Mouse (Mus musculus): ENCODE measurements around the gene Evc. TPM values are rescaled to one million over a fixed set of nuclear protein-coding genes. Genes with fewer than 3 reads are reported as not detected.

Gene Evc
- polyA plus RNA-seq, 1 experiment from 2014 or later, result 9.5 TPM

GRCm38 (mm10) chr5:37326675-37327074, 10.0 kb downstream of the Evc start:
- H3K4me2 ChIP-seq (replicated peaks; ENCODE audit: low read depth, low read length), result no peak overlapping the region
- WGBS, result 94% methylated on average over 6 of the region's 6 CpGs
- H3K4me3 ChIP-seq (ENCODE audit: low read depth, low read length), result no peak overlapping the region
- H3K36me3 ChIP-seq (ENCODE audit: control insufficient read depth, insufficient read depth, low read length), result 0 out of 2 replicates have a peak, but pooled peaks cover 2% of the 10 kb centered on the region
- no peak overlapping the region for H3K9ac ChIP-seq (ENCODE audit: low read depth, low read length)
- no peaks in the 10 kb centered on the region for H3K4me1 ChIP-seq (replicated peaks; ENCODE audit: control insufficient read depth, insufficient read depth, low read length)
- no peaks in the 10 kb centered on the region for H3K27me3 ChIP-seq (ENCODE audit: control insufficient read depth, insufficient read depth, low read length)
- ATAC-seq (ENCODE audit: low FRiP score), result no peak
- no peak overlapping the region for H3K27ac ChIP-seq (ENCODE audit: low read depth, low read length)
- H3K9me3 ChIP-seq (ENCODE audit: control insufficient read depth, low read length), result no peaks in the 10 kb centered on the region
- DNase-seq (ENCODE audit: low spot score), result no peak

DNA sequence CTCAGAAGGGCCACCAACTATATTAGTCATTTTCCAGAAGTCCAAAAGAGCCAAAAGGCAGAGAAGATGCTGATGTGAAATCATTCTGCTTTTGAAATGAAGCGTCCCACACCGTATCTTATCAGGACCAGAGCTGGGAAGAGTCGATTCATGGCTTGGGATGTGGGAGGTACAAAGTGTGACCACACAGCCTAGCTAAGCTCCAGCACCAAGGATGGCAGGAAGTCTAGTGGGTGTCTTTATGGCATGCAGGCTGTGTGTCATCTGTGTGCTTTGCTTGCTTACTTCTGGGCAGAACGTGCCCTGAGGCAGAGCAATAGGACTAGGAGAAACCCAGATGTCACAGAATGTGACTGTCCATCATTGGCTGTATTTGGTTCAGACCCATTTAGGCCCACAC, 15.9 kb downstream of the Evc start:
- Histone ChIP-seq H3K9ac (ENCODE audit: low read depth, low read length) (no peak overlapping the region), H3K27ac (ENCODE audit: low read depth, low read length) (no peak overlapping the region), H3K9me3 (ENCODE audit: control insufficient read depth, low read length) (no peaks in the 10 kb centered on the region), H3K4me1 (replicated peaks; ENCODE audit: control insufficient read depth, insufficient read depth, low read length) (no peaks in the 10 kb centered on the region), H3K4me2 (replicated peaks; ENCODE audit: low read depth, low read length) (no peak overlapping the region), H3K4me3 (ENCODE audit: low read depth, low read length) (no peak overlapping the region), H3K36me3 (ENCODE audit: control insufficient read depth, insufficient read depth, low read length) (no peaks in the 10 kb centered on the region), H3K27me3 (ENCODE audit: control insufficient read depth, insufficient read depth, low read length) (no peaks in the 10 kb centered on the region)
- ATAC-seq (ENCODE audit: low FRiP score), result no peak
- 98% methylated on average over 4 of the region's 4 CpGs for WGBS
- DNase-seq (ENCODE audit: low spot score), result no peak

- Histone ChIP-seq H3K4me2 (replicated peaks; ENCODE audit: low read depth, low read length) (no peak overlapping the region), H3K4me3 (ENCODE audit: low read depth, low read length) (no peak overlapping the region), H3K27ac (ENCODE audit: low read depth, low read length) (no peak overlapping the region), H3K27me3 (ENCODE audit: control insufficient read depth, insufficient read depth, low read length) (no peaks in the 10 kb centered on the region), H3K9me3 (ENCODE audit: control insufficient read depth, low read length) (no peaks in the 10 kb centered on the region), H3K9ac (ENCODE audit: low read depth, low read length) (no peak overlapping the region), H3K36me3 (ENCODE audit: control insufficient read depth, insufficient read depth, low read length) (no peaks in the 10 kb centered on the region), H3K4me1 (replicated peaks; ENCODE audit: control insufficient read depth, insufficient read depth, low read length) (no peaks in the 10 kb centered on the region)
- DNase-seq (ENCODE audit: low spot score) (no peak), ATAC-seq (ENCODE audit: low FRiP score) (no peak)
- 75% methylated on average over 3 of the region's 3 CpGs for WGBS
Measured at GRCm38 (mm10) chr5:37320174-37320573, 16.5 kb downstream of the Evc start.

DNA sequence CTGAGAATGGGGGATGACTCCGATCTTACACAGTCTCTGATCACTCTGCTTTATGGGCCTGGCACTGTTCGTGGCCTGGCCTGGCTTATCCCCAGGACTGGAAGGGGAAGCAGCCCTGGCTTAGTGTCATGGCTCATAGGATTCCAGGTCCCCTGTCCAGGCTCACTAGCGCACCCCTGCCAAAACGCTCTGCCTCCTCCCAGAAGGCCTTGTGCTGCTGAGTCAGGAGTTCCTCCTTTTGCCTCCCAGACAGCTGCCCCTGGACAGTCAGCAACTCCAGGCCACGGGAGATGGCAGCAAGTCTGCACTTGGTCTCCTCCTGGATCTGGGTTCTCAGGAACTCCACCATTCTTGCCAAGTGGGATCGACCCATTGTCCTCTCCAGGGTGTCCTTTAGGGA, 18.0 kb downstream of the Evc start:
- ATAC-seq (ENCODE audit: low FRiP score), result no peak
- 92% methylated on average over 6 of the region's 6 CpGs for WGBS
- no peak overlapping the region for H3K4me2 ChIP-seq (replicated peaks; ENCODE audit: low read depth, low read length)
- no peaks in the 10 kb centered on the region for H3K27me3 ChIP-seq (ENCODE audit: control insufficient read depth, insufficient read depth, low read length)
- no peak overlapping the region for H3K9ac ChIP-seq (ENCODE audit: low read depth, low read length)
- H3K27ac ChIP-seq (ENCODE audit: low read depth, low read length), result no peak overlapping the region
- no peaks in the 10 kb centered on the region for H3K36me3 ChIP-seq (ENCODE audit: control insufficient read depth, insufficient read depth, low read length)
- no peaks in the 10 kb centered on the region for H3K9me3 ChIP-seq (ENCODE audit: control insufficient read depth, low read length)
- no peak for DNase-seq (ENCODE audit: low spot score)
- H3K4me1 ChIP-seq (replicated peaks; ENCODE audit: control insufficient read depth, insufficient read depth, low read length), result no peaks in the 10 kb centered on the region
- no peak overlapping the region for H3K4me3 ChIP-seq (ENCODE audit: low read depth, low read length)

DNA sequence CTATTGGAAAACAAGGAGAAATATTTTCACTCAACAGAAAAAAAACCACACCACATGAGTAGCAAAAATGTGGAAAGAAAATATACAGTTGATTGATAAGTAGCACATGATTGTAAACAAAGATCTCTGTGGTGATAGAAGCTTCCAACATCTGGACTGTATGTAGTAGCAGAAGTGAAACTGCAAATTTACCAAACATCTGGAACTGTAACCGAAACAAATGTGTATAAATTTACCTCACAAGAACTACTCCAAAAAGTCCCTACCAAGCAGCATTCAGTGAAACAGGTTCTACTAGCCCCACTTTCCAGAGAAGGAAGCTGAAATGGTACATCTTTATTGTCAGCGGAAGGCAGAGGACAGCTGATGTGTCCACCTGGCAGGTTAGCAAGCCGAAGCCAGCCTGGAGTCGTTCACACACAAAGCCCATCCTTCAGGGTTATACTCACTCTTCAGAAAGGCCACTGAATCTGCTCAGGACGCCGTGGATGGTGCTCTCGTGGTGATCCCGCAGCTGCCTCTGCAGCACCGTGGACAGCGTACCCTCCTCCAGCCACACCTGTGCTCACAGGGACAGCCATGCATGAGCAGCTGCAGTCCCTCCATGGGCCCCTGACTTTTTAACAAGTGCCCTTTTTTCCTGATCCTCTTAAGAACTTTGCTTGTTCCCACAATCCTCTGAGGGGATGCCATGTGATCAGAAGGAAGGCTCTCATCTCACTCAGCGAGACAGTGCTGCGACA, 23.5 kb downstream of the Evc start:
- Histone ChIP-seq H3K36me3 (ENCODE audit: control insufficient read depth, insufficient read depth, low read length) (0 out of 2 replicates have a peak, but pooled peaks cover 4% of the 10 kb centered on the region), H3K4me3 (ENCODE audit: low read depth, low read length) (no peak overlapping the region), H3K4me1 (replicated peaks; ENCODE audit: control insufficient read depth, insufficient read depth, low read length) (no peaks in the 10 kb centered on the region), H3K27me3 (ENCODE audit: control insufficient read depth, insufficient read depth, low read length) (no peaks in the 10 kb centered on the region), H3K27ac (ENCODE audit: low read depth, low read length) (no peak overlapping the region), H3K9ac (ENCODE audit: low read depth, low read length) (no peak overlapping the region), H3K4me2 (replicated peaks; ENCODE audit: low read depth, low read length) (no peak overlapping the region), H3K9me3 (ENCODE audit: control insufficient read depth, low read length) (no peaks in the 10 kb centered on the region)
- ATAC-seq (ENCODE audit: low FRiP score) (no peak), DNase-seq (ENCODE audit: low spot score) (no peak)
- 89% methylated on average over 12 of the region's 12 CpGs for WGBS

- H3K36me3 ChIP-seq (ENCODE audit: control insufficient read depth, insufficient read depth, low read length), result 0 out of 2 replicates have a peak, but pooled peaks cover 4% of the 10 kb centered on the region
- H3K4me3 ChIP-seq (ENCODE audit: low read depth, low read length), result no peak overlapping the region
- DNase-seq (ENCODE audit: low spot score) (no peak), ATAC-seq (ENCODE audit: low FRiP score) (no peak)
- H3K27me3 ChIP-seq (ENCODE audit: control insufficient read depth, insufficient read depth, low read length), result no peaks in the 10 kb centered on the region
- no peak overlapping the region for H3K9ac ChIP-seq (ENCODE audit: low read depth, low read length)
- no peak overlapping the region for H3K27ac ChIP-seq (ENCODE audit: low read depth, low read length)
- no peaks in the 10 kb centered on the region for H3K9me3 ChIP-seq (ENCODE audit: control insufficient read depth, low read length)
- WGBS, result 87% methylated on average over 9 of the region's 9 CpGs
- H3K4me2 ChIP-seq (replicated peaks; ENCODE audit: low read depth, low read length), result no peak overlapping the region
- H3K4me1 ChIP-seq (replicated peaks; ENCODE audit: control insufficient read depth, insufficient read depth, low read length), result no peaks in the 10 kb centered on the region
Measured at GRCm38 (mm10) chr5:37310026-37310425, 26.7 kb downstream of the Evc start.

- no peak overlapping the region for H3K27ac ChIP-seq (ENCODE audit: low read depth, low read length)
- H3K4me3 ChIP-seq (ENCODE audit: low read depth, low read length), result no peak overlapping the region
- no peaks in the 10 kb centered on the region for H3K4me1 ChIP-seq (replicated peaks; ENCODE audit: control insufficient read depth, insufficient read depth, low read length)
- H3K27me3 ChIP-seq (ENCODE audit: control insufficient read depth, insufficient read depth, low read length), result no peaks in the 10 kb centered on the region
- H3K4me2 ChIP-seq (replicated peaks; ENCODE audit: low read depth, low read length), result no peak overlapping the region
- H3K9ac ChIP-seq (ENCODE audit: low read depth, low read length), result no peak overlapping the region
- DNase-seq (ENCODE audit: low spot score), result peak; percentile 69
- no peaks in the 10 kb centered on the region for H3K36me3 ChIP-seq (ENCODE audit: control insufficient read depth, insufficient read depth, low read length)
- no peaks in the 10 kb centered on the region for H3K9me3 ChIP-seq (ENCODE audit: control insufficient read depth, low read length)
- WGBS, result 21% methylated on average over 7 of the region's 7 CpGs
- no peak for ATAC-seq (ENCODE audit: low FRiP score)
Measured at GRCm38 (mm10) chr5:37298370-37298769, 38.3 kb downstream of the Evc start.

DNA sequence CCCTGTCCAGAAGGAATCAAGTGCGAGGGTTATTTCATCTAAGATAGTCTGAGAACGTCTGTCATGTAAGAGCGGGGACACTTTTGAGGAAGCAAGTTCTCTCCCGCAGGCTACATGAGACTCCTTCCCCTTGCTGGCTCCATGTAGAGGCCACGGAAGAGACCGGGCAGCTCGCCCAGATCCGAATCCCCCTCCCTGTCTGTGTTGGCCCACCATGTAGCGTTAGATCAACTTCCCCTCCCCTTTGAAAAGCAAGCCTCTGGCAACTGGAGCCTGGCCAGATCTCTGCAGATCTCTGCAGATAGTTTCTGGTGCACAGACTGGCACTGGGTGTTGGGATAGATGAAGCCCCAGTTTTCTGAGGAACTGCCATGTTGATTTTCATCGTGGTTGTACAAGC, 40.0 kb downstream of the Evc start:
- H3K9ac ChIP-seq (ENCODE audit: low read depth, low read length), result no peak overlapping the region
- no peak overlapping the region for H3K27ac ChIP-seq (ENCODE audit: low read depth, low read length)
- H3K4me2 ChIP-seq (replicated peaks; ENCODE audit: low read depth, low read length), result no peak overlapping the region
- H3K9me3 ChIP-seq (ENCODE audit: control insufficient read depth, low read length), result no peaks in the 10 kb centered on the region
- H3K36me3 ChIP-seq (ENCODE audit: control insufficient read depth, insufficient read depth, low read length), result no peaks in the 10 kb centered on the region
- H3K27me3 ChIP-seq (ENCODE audit: control insufficient read depth, insufficient read depth, low read length), result no peaks in the 10 kb centered on the region
- H3K4me1 ChIP-seq (replicated peaks; ENCODE audit: control insufficient read depth, insufficient read depth, low read length), result no peaks in the 10 kb centered on the region
- 80% methylated on average over 10 of the region's 10 CpGs for WGBS
- ATAC-seq (ENCODE audit: low FRiP score) (no peak), DNase-seq (ENCODE audit: low spot score) (no peak)
- no peak overlapping the region for H3K4me3 ChIP-seq (ENCODE audit: low read depth, low read length)

- Histone ChIP-seq H3K36me3 (ENCODE audit: control insufficient read depth, insufficient read depth, low read length) (peaks cover 10% of the 10 kb centered on the region; the same call in 1 of the 2 replicates), H3K4me2 (replicated peaks; ENCODE audit: low read depth, low read length) (no peak overlapping the region), H3K27ac (ENCODE audit: low read depth, low read length) (no peak overlapping the region), H3K4me1 (replicated peaks; ENCODE audit: control insufficient read depth, insufficient read depth, low read length) (no peaks in the 10 kb centered on the region), H3K9me3 (ENCODE audit: control insufficient read depth, low read length) (no peaks in the 10 kb centered on the region), H3K27me3 (ENCODE audit: control insufficient read depth, insufficient read depth, low read length) (no peaks in the 10 kb centered on the region), H3K9ac (ENCODE audit: low read depth, low read length) (no peak overlapping the region), H3K4me3 (ENCODE audit: low read depth, low read length) (no peak overlapping the region)
- ATAC-seq (ENCODE audit: low FRiP score) (no peak), DNase-seq (ENCODE audit: low spot score) (peak; percentile 60)
- WGBS, result 65% methylated on average over 9 of the region's 9 CpGs
Measured at GRCm38 (mm10) chr5:37290983-37291382, 45.7 kb downstream of the Evc start.

Data from hindbrain, embryonic 11.5 days (tissue).